Mouse (Mus musculus): Measurements from ENCODE around the gene Cenpt. TPM values are rescaled to one million over a fixed set of nuclear protein-coding genes. Genes with fewer than 3 reads are reported as not detected.

The Cenpt gene
- polyA plus RNA-seq (2015; fragmentation: Nextera tagmentation; extraction: Ambion mirVana), result 34.0 and 35.6 TPM in 2 replicates

GRCm38 (mm10) chr8:105853178-105853577 lies at the start of gene Cenpt:
Cenpt (minus strand) TSS chr8:105853278.
- H3K4me2 ChIP-seq (ENCODE audit: low read depth, low read length), result no peak within 1 kb of the TSS
- no peak within 1 kb of the TSS for H3K9ac ChIP-seq (ENCODE audit: low read length)
- H3K4me1 ChIP-seq (ENCODE audit: control insufficient read depth, insufficient read depth, low read length), result peaks cover 32% of the 10 kb centered on the region
- H3K27ac ChIP-seq (ENCODE audit: low read length), result peak within 1 kb of the TSS; percentile 19; the same call in 1 of the 2 replicates
- H3K27me3 ChIP-seq (ENCODE audit: control insufficient read depth, insufficient read depth, low read length), result no peaks in the 10 kb centered on the region
- H3K36me3 ChIP-seq (ENCODE audit: control insufficient read depth, insufficient read depth), result peaks cover 7% of the 10 kb centered on the region
- no peaks in the 10 kb centered on the region for H3K9me3 ChIP-seq (replicated peaks; ENCODE audit: control insufficient read depth, low read length)
- WGBS, result 85% methylated on average over 3 of the region's 3 CpGs
- no peak within 1 kb of the TSS for H3K4me3 ChIP-seq (ENCODE audit: low read length)
- no peak for ATAC-seq (replicated peaks; ENCODE audit: extremely low read depth, insufficient read depth, low FRiP score)

- 28% methylated on average over 16 of the region's 16 CpGs for WGBS
- H3K4me1 ChIP-seq (ENCODE audit: control insufficient read depth, insufficient read depth, low read length), result peaks cover 9% of the 10 kb centered on the region
- H3K4me3 ChIP-seq (ENCODE audit: low read length), result peak overlapping the region; percentile 92
- H3K9ac ChIP-seq (ENCODE audit: low read length), result peak overlapping the region; percentile 99
- no peaks in the 10 kb centered on the region for H3K9me3 ChIP-seq (replicated peaks; ENCODE audit: control insufficient read depth, low read length)
- peak overlapping the region; percentile 84 for H3K4me2 ChIP-seq (ENCODE audit: low read depth, low read length)
- no peaks in the 10 kb centered on the region for H3K27me3 ChIP-seq (ENCODE audit: control insufficient read depth, insufficient read depth, low read length)
- peak overlapping the region; percentile 89 for H3K27ac ChIP-seq (ENCODE audit: low read length)
- H3K36me3 ChIP-seq (ENCODE audit: control insufficient read depth, insufficient read depth), result no peaks in the 10 kb centered on the region
- no peak for ATAC-seq (replicated peaks; ENCODE audit: extremely low read depth, insufficient read depth, low FRiP score)
Observed at GRCm38 (mm10) chr8:105900941-105901616, 48.0 kb upstream of the Cenpt start.

GRCm38 (mm10) chr8:105900180-105900940 lies 47.3 kb upstream of the Cenpt start, which contains the start of gene Pskh1:
Pskh1 (plus strand) TSS chr8:105900441.
- peak within 1 kb of the TSS; percentile 99 for H3K9ac ChIP-seq (ENCODE audit: low read length)
- peak within 1 kb of the TSS; percentile 84 for H3K4me2 ChIP-seq (ENCODE audit: low read depth, low read length)
- peak within 1 kb of the TSS; percentile 92 for H3K4me3 ChIP-seq (ENCODE audit: low read length)
- WGBS, result under 1% methylated on average over 59 of the region's 68 CpGs
- no peaks in the 10 kb centered on the region for H3K36me3 ChIP-seq (ENCODE audit: control insufficient read depth, insufficient read depth)
- no peaks in the 10 kb centered on the region for H3K9me3 ChIP-seq (replicated peaks; ENCODE audit: control insufficient read depth, low read length)
- H3K27me3 ChIP-seq (ENCODE audit: control insufficient read depth, insufficient read depth, low read length), result no peaks in the 10 kb centered on the region
- H3K4me1 ChIP-seq (ENCODE audit: control insufficient read depth, insufficient read depth, low read length), result peaks cover 9% of the 10 kb centered on the region
- ATAC-seq (replicated peaks; ENCODE audit: extremely low read depth, insufficient read depth, low FRiP score), result peak; percentile 96
- H3K27ac ChIP-seq (ENCODE audit: low read length), result peak within 1 kb of the TSS; percentile 89

- Histone ChIP-seq H3K9me3 (replicated peaks; ENCODE audit: control insufficient read depth, low read length) (no peaks in the 10 kb centered on the region), H3K4me3 (ENCODE audit: low read length) (no peak overlapping the region), H3K4me1 (ENCODE audit: control insufficient read depth, insufficient read depth, low read length) (peaks cover 11% of the 10 kb centered on the region), H3K36me3 (ENCODE audit: control insufficient read depth, insufficient read depth) (no peaks in the 10 kb centered on the region), H3K9ac (ENCODE audit: low read length) (no peak overlapping the region), H3K4me2 (ENCODE audit: low read depth, low read length) (no peak overlapping the region), H3K27me3 (ENCODE audit: control insufficient read depth, insufficient read depth, low read length) (no peaks in the 10 kb centered on the region), H3K27ac (ENCODE audit: low read length) (no peak overlapping the region)
- no peak for ATAC-seq (replicated peaks; ENCODE audit: extremely low read depth, insufficient read depth, low FRiP score)
- WGBS, result 60% methylated on average over 9 of the region's 9 CpGs
Observed at GRCm38 (mm10) chr8:105897801-105898480, 44.9 kb upstream of the Cenpt start.

GRCm38 (mm10) chr8:105893339-105893738 lies 40.3 kb upstream of the Cenpt start, which contains the start of gene Nrn1l:
Nrn1l (plus strand) TSS chr8:105893567.
- Histone ChIP-seq H3K36me3 (ENCODE audit: control insufficient read depth, insufficient read depth) (peaks cover 28% of the 10 kb centered on the region), H3K9me3 (replicated peaks; ENCODE audit: control insufficient read depth, low read length) (no peaks in the 10 kb centered on the region), H3K9ac (ENCODE audit: low read length) (no peak within 1 kb of the TSS), H3K4me1 (ENCODE audit: control insufficient read depth, insufficient read depth, low read length) (0 out of 2 replicates have a peak, but pooled peaks cover 2% of the 10 kb centered on the region), H3K4me3 (ENCODE audit: low read length) (no peak within 1 kb of the TSS), H3K27me3 (ENCODE audit: control insufficient read depth, insufficient read depth, low read length) (no peaks in the 10 kb centered on the region), H3K4me2 (ENCODE audit: low read depth, low read length) (no peak within 1 kb of the TSS), H3K27ac (ENCODE audit: low read length) (no peak within 1 kb of the TSS)
- 6% methylated on average over 11 of the region's 11 CpGs for WGBS
- ATAC-seq (replicated peaks; ENCODE audit: extremely low read depth, insufficient read depth, low FRiP score), result peak; percentile 86

GRCm38 (mm10) chr8:105892432-105892831 lies 39.4 kb upstream of the Cenpt start:
- Histone ChIP-seq H3K4me1 (ENCODE audit: control insufficient read depth, insufficient read depth, low read length) (0 out of 2 replicates have a peak, but pooled peaks cover 2% of the 10 kb centered on the region), H3K27me3 (ENCODE audit: control insufficient read depth, insufficient read depth, low read length) (no peaks in the 10 kb centered on the region), H3K4me2 (ENCODE audit: low read depth, low read length) (no peak overlapping the region), H3K4me3 (ENCODE audit: low read length) (no peak overlapping the region), H3K36me3 (ENCODE audit: control insufficient read depth, insufficient read depth) (peaks cover 34% of the 10 kb centered on the region), H3K27ac (ENCODE audit: low read length) (no peak overlapping the region), H3K9ac (ENCODE audit: low read length) (no peak overlapping the region), H3K9me3 (replicated peaks; ENCODE audit: control insufficient read depth, low read length) (no peaks in the 10 kb centered on the region)
- ATAC-seq (replicated peaks; ENCODE audit: extremely low read depth, insufficient read depth, low FRiP score), result 0 out of 2 replicates have a peak, but pooled peaks have one; percentile 10
- WGBS, result 85% methylated on average over 6 of the region's 6 CpGs

- no peak for ATAC-seq (replicated peaks; ENCODE audit: extremely low read depth, insufficient read depth, low FRiP score)
- Histone ChIP-seq H3K27me3 (ENCODE audit: control insufficient read depth, insufficient read depth, low read length) (no peaks in the 10 kb centered on the region), H3K4me2 (ENCODE audit: low read depth, low read length) (no peak overlapping the region), H3K9me3 (replicated peaks; ENCODE audit: control insufficient read depth, low read length) (no peaks in the 10 kb centered on the region), H3K4me3 (ENCODE audit: low read length) (no peak overlapping the region), H3K4me1 (ENCODE audit: control insufficient read depth, insufficient read depth, low read length) (0 out of 2 replicates have a peak, but pooled peaks cover 2% of the 10 kb centered on the region), H3K9ac (ENCODE audit: low read length) (no peak overlapping the region), H3K27ac (ENCODE audit: low read length) (no peak overlapping the region), H3K36me3 (ENCODE audit: control insufficient read depth, insufficient read depth) (peaks cover 48% of the 10 kb centered on the region)
- 91% methylated on average over 6 of the region's 6 CpGs for WGBS
Observed at GRCm38 (mm10) chr8:105890870-105891269, 37.8 kb upstream of the Cenpt start.

GRCm38 (mm10) chr8:105889756-105890465 lies 36.8 kb upstream of the Cenpt start:
- no peaks in the 10 kb centered on the region for H3K27me3 ChIP-seq (ENCODE audit: control insufficient read depth, insufficient read depth, low read length)
- no peak overlapping the region for H3K4me3 ChIP-seq (ENCODE audit: low read length)
- ATAC-seq (replicated peaks; ENCODE audit: extremely low read depth, insufficient read depth, low FRiP score), result no peak
- peaks cover 57% of the 10 kb centered on the region for H3K36me3 ChIP-seq (ENCODE audit: control insufficient read depth, insufficient read depth)
- WGBS, result 92% methylated on average over 12 of the region's 12 CpGs
- H3K9me3 ChIP-seq (replicated peaks; ENCODE audit: control insufficient read depth, low read length), result no peaks in the 10 kb centered on the region
- no peak overlapping the region for H3K4me2 ChIP-seq (ENCODE audit: low read depth, low read length)
- 0 out of 2 replicates have a peak, but pooled peaks cover 2% of the 10 kb centered on the region for H3K4me1 ChIP-seq (ENCODE audit: control insufficient read depth, insufficient read depth, low read length)
- no peak overlapping the region for H3K27ac ChIP-seq (ENCODE audit: low read length)
- H3K9ac ChIP-seq (ENCODE audit: low read length), result no peak overlapping the region

Data from heart, embryonic 16.5 days (tissue).